Mouse (Mus musculus): Measurements from ENCODE around the gene Ddx1. TPM values are rescaled to one million over a fixed set of nuclear protein-coding genes. Genes with fewer than 3 reads are reported as not detected.
"Not testable (repeated sequence)": the region's sequence is repeated elsewhere in the genome, so short reads cannot be mapped to it uniquely, and the experiment has no call there.

Gene Ddx1
- polyA plus RNA-seq, 1 experiment from 2014 or later = 108 TPM

- 63% methylated on average over 13 of the region's 13 CpGs for WGBS (ENCODE audit: insufficient replicate concordance)
- ATAC-seq = no peak
- Histone ChIP-seq H3K9me3 (replicated peaks) (no peaks in the 10 kb centered on the region), H3K4me3 (no peak overlapping the region), H3K9ac (no peak overlapping the region), H3K36me3 (no peaks in the 10 kb centered on the region), H3K4me2 (no peak overlapping the region), H3K27me3 (replicated peaks) (no peaks in the 10 kb centered on the region), H3K4me1 (peaks cover 8% of the 10 kb centered on the region; the same call in 1 of the 2 replicates), H3K27ac (no peak overlapping the region)
These were observed 49.4 kb downstream of the Ddx1 start for GRCm38 (mm10) chr12:13199338-13200301.

GRCm38 (mm10) chr12:13198157-13198556 lies 50.9 kb downstream of the Ddx1 start:
- 39% methylated on average over 3 of the region's 3 CpGs for WGBS (ENCODE audit: insufficient replicate concordance)
- Histone ChIP-seq H3K4me2 (no peak overlapping the region), H3K9ac (no peak overlapping the region), H3K9me3 (replicated peaks) (no peaks in the 10 kb centered on the region), H3K27ac (no peak overlapping the region), H3K4me3 (no peak overlapping the region), H3K4me1 (peaks cover 8% of the 10 kb centered on the region; the same call in 1 of the 2 replicates), H3K27me3 (replicated peaks) (no peaks in the 10 kb centered on the region), H3K36me3 (no peaks in the 10 kb centered on the region)
- ATAC-seq = no peak

GRCm38 (mm10) chr12:13196146-13196545 lies 52.9 kb downstream of the Ddx1 start:
- WGBS (ENCODE audit: insufficient replicate concordance) = 61% methylated on average over 4 of the region's 4 CpGs
- no peaks in the 10 kb centered on the region for H3K36me3 ChIP-seq
- no peak overlapping the region for H3K9ac ChIP-seq
- ATAC-seq = no peak
- no peak overlapping the region for H3K27ac ChIP-seq
- H3K4me3 ChIP-seq = no peak overlapping the region
- no peaks in the 10 kb centered on the region for H3K9me3 ChIP-seq (replicated peaks)
- H3K4me1 ChIP-seq = peaks cover 5% of the 10 kb centered on the region; the same call in 1 of the 2 replicates
- no peaks in the 10 kb centered on the region for H3K27me3 ChIP-seq (replicated peaks)
- H3K4me2 ChIP-seq = no peak overlapping the region

- ATAC-seq = no peak
- H3K9me3 ChIP-seq (replicated peaks) = no peaks in the 10 kb centered on the region
- H3K27ac ChIP-seq = no peak overlapping the region
- no peaks in the 10 kb centered on the region for H3K4me1 ChIP-seq
- H3K4me3 ChIP-seq = no peak overlapping the region
- H3K9ac ChIP-seq = no peak overlapping the region
- H3K27me3 ChIP-seq (replicated peaks) = no peaks in the 10 kb centered on the region
- H3K4me2 ChIP-seq = no peak overlapping the region
- H3K36me3 ChIP-seq = no peaks in the 10 kb centered on the region
These were observed 53.5 kb downstream of the Ddx1 start for GRCm38 (mm10) chr12:13195506-13195905.

- Histone ChIP-seq H3K9ac (no peak overlapping the region), H3K4me2 (no peak overlapping the region), H3K36me3 (no peaks in the 10 kb centered on the region), H3K27me3 (replicated peaks) (no peaks in the 10 kb centered on the region), H3K9me3 (replicated peaks) (no peaks in the 10 kb centered on the region), H3K27ac (no peak overlapping the region), H3K4me1 (peaks cover 19% of the 10 kb centered on the region), H3K4me3 (no peak overlapping the region)
- no peak for ATAC-seq
- 39% methylated on average over 11 of the region's 11 CpGs for WGBS (ENCODE audit: insufficient replicate concordance)
These were observed 60.8 kb downstream of the Ddx1 start for GRCm38 (mm10) chr12:13188059-13188700.

- no peaks in the 10 kb centered on the region for H3K27me3 ChIP-seq (replicated peaks)
- H3K36me3 ChIP-seq = no peaks in the 10 kb centered on the region
- H3K4me3 ChIP-seq = no peak overlapping the region
- H3K4me1 ChIP-seq = peaks cover 39% of the 10 kb centered on the region
- H3K27ac ChIP-seq = peak overlapping the region; percentile 4; the same call in 1 of the 2 replicates
- H3K9me3 ChIP-seq (replicated peaks) = no peaks in the 10 kb centered on the region
- ATAC-seq = peak; percentile 40; the same call in 1 of the 2 replicates
- no peak overlapping the region for H3K9ac ChIP-seq
- WGBS (ENCODE audit: insufficient replicate concordance) = 47% methylated on average over 4 of the region's 4 CpGs
- no peak overlapping the region for H3K4me2 ChIP-seq
These were observed 62.8 kb downstream of the Ddx1 start for GRCm38 (mm10) chr12:13186209-13186608.

- Histone ChIP-seq H3K36me3 (no peaks in the 10 kb centered on the region), H3K4me2 (no peak overlapping the region), H3K27me3 (replicated peaks) (no peaks in the 10 kb centered on the region), H3K27ac (no peak overlapping the region), H3K9me3 (replicated peaks) (no peaks in the 10 kb centered on the region), H3K4me3 (no peak overlapping the region), H3K9ac (no peak overlapping the region), H3K4me1 (peaks cover 52% of the 10 kb centered on the region)
- no peak for ATAC-seq
- 71% methylated on average over 11 of the region's 11 CpGs for WGBS (ENCODE audit: insufficient replicate concordance)
These were observed 64.1 kb downstream of the Ddx1 start for GRCm38 (mm10) chr12:13184873-13185361.

GRCm38 (mm10) chr12:13184136-13184535 lies 64.9 kb downstream of the Ddx1 start:
- not testable (repeated sequence) for H3K9me3 ChIP-seq (replicated peaks); H3K9ac ChIP-seq; H3K27ac ChIP-seq; ATAC-seq; H3K27me3 ChIP-seq (replicated peaks); H3K4me3 ChIP-seq; H3K36me3 ChIP-seq; H3K4me2 ChIP-seq
- peaks cover 60% of the 10 kb centered on the region for H3K4me1 ChIP-seq
- 87% methylated on average over 4 of the region's 4 CpGs for WGBS (ENCODE audit: insufficient replicate concordance)

- H3K4me1 ChIP-seq = peaks cover 79% of the 10 kb centered on the region
- peak overlapping the region; percentile 54; the same call in 1 of the 2 replicates for H3K9ac ChIP-seq
- H3K27ac ChIP-seq = peak overlapping the region; percentile 84; the same call in 1 of the 2 replicates
- WGBS (ENCODE audit: insufficient replicate concordance) = 57% methylated on average over 8 of the region's 8 CpGs
- no peak overlapping the region for H3K4me3 ChIP-seq
- no peak for ATAC-seq
- H3K9me3 ChIP-seq (replicated peaks) = no peaks in the 10 kb centered on the region
- no peaks in the 10 kb centered on the region for H3K27me3 ChIP-seq (replicated peaks)
- H3K36me3 ChIP-seq = no peaks in the 10 kb centered on the region
- peak overlapping the region; percentile 74; the same call in 1 of the 2 replicates for H3K4me2 ChIP-seq
These were observed 66.8 kb downstream of the Ddx1 start for GRCm38 (mm10) chr12:13182220-13182619.

GRCm38 (mm10) chr12:13181721-13182120 lies 67.3 kb downstream of the Ddx1 start:
- H3K27ac ChIP-seq = peak overlapping the region; percentile 84
- H3K36me3 ChIP-seq = no peaks in the 10 kb centered on the region
- H3K4me3 ChIP-seq = no peak overlapping the region
- 53% methylated on average over 6 of the region's 6 CpGs for WGBS (ENCODE audit: insufficient replicate concordance)
- ATAC-seq = no peak
- no peaks in the 10 kb centered on the region for H3K9me3 ChIP-seq (replicated peaks)
- H3K9ac ChIP-seq = peak overlapping the region; percentile 54
- no peaks in the 10 kb centered on the region for H3K27me3 ChIP-seq (replicated peaks)
- H3K4me1 ChIP-seq = peaks cover 82% of the 10 kb centered on the region
- H3K4me2 ChIP-seq = peak overlapping the region; percentile 74

GRCm38 (mm10) chr12:13180715-13181335 lies 68.2 kb downstream of the Ddx1 start:
- Histone ChIP-seq H3K9me3 (replicated peaks) (no peaks in the 10 kb centered on the region), H3K4me2 (peak overlapping the region; percentile 74), H3K9ac (peak overlapping the region; percentile 72), H3K4me3 (peak overlapping the region; percentile 60), H3K27me3 (replicated peaks) (no peaks in the 10 kb centered on the region), H3K27ac (peak overlapping the region; percentile 84), H3K36me3 (no peaks in the 10 kb centered on the region), H3K4me1 (peaks cover 79% of the 10 kb centered on the region)
- 9% methylated on average over 9 of the region's 9 CpGs for WGBS (ENCODE audit: insufficient replicate concordance)
- ATAC-seq = peak; percentile 96

- H3K9ac ChIP-seq = peak overlapping the region; percentile 72
- H3K4me2 ChIP-seq = peak overlapping the region; percentile 74
- H3K4me1 ChIP-seq = peaks cover 78% of the 10 kb centered on the region
- peak overlapping the region; percentile 60 for H3K4me3 ChIP-seq
- H3K9me3 ChIP-seq (replicated peaks) = no peaks in the 10 kb centered on the region
- ATAC-seq = no peak
- peak overlapping the region; percentile 84 for H3K27ac ChIP-seq
- no peaks in the 10 kb centered on the region for H3K27me3 ChIP-seq (replicated peaks)
- H3K36me3 ChIP-seq = no peaks in the 10 kb centered on the region
These were observed 68.7 kb downstream of the Ddx1 start for GRCm38 (mm10) chr12:13180332-13180714.

Measured in liver, embryonic 12.5 days (tissue).